Comparison of ENCODE assay signal across 8 mouse cellular contexts in genomic region chr19:46623194-46623667, GRCm38 (mm10). TPM values are rescaled to one million over a fixed set of nuclear protein-coding genes. Genes with fewer than 3 reads are reported as not detected.
DNase-seq lines count a peak whose midpoint lies in the region; ATAC-seq and TF ChIP-seq lines count a peak whose summit lies in the region.

No protein-coding gene starts in this region.

- peak; percentile 59; the same call in 1 of the 2 replicates for ATAC-seq in embryonic facial prominence, embryonic 12.5 days (ENCODE audit: insufficient number of reproducible peaks, insufficient read depth, low FRiP score, low TSS enrichment)
- ATAC-seq in heart, postnatal 0 days (ENCODE audit: insufficient read depth, low read depth), result peak; percentile 65
- ATAC-seq in liver, embryonic 11.5 days (replicated peaks; ENCODE audit: low FRiP score), result peak; percentile 50; the same call in 1 of the 2 replicates
- no peak for ATAC-seq in activated CD4-positive, CD25-positive, alpha-beta regulatory T cell, adult 4 months

- no peak for TF ChIP-seq POLR2A in ES-Bruce4 (IDR thresholded peaks at IDR 0.05; ENCODE audit: insufficient read depth, low read length)

- no peaks in the 10 kb centered on the region for H3K27me3 ChIP-seq in ES-Bruce4 (ENCODE audit: control insufficient read depth, insufficient read depth, low read length, poor library complexity, severe bottlenecking)
- no peaks in the 10 kb centered on the region for H3K27me3 ChIP-seq in embryonic facial prominence, embryonic 12.5 days
- no peaks in the 10 kb centered on the region for H3K27me3 ChIP-seq in heart, postnatal 0 days (ENCODE audit: control insufficient read depth, insufficient read depth, low read length)
- H3K27me3 ChIP-seq in liver, embryonic 11.5 days (replicated peaks; ENCODE audit: control insufficient read depth, insufficient read depth, low read length), result no peaks in the 10 kb centered on the region

- peak overlapping the region; percentile 57 for H3K4me2 ChIP-seq in embryonic facial prominence, embryonic 12.5 days (replicated peaks)
- peak overlapping the region; percentile 78 for H3K4me2 ChIP-seq in heart, postnatal 0 days (ENCODE audit: low read depth, low read length)
- H3K4me2 ChIP-seq in liver, embryonic 11.5 days, result peak overlapping the region; percentile 58

- H3K27ac ChIP-seq in ES-Bruce4 (ENCODE audit: insufficient read depth, low read length), result no peak overlapping the region
- H3K27ac ChIP-seq in embryonic facial prominence, embryonic 12.5 days, result peak overlapping the region; percentile 88
- H3K27ac ChIP-seq in heart, postnatal 0 days (ENCODE audit: low read depth), result peak overlapping the region; percentile 96
- peak overlapping the region; percentile 54 for H3K27ac ChIP-seq in liver, embryonic 11.5 days (ENCODE audit: low read depth, low read length)

- H3K4me1 ChIP-seq in ES-Bruce4 (ENCODE audit: control insufficient read depth, insufficient read depth, low read length), result peaks cover 7% of the 10 kb centered on the region
- peaks cover 71% of the 10 kb centered on the region for H3K4me1 ChIP-seq in embryonic facial prominence, embryonic 12.5 days
- H3K4me1 ChIP-seq in heart, postnatal 0 days (ENCODE audit: control insufficient read depth, insufficient read depth), result peaks cover 82% of the 10 kb centered on the region
- H3K4me1 ChIP-seq in liver, embryonic 11.5 days (replicated peaks; ENCODE audit: control insufficient read depth, insufficient read depth, low read length), result peaks cover 70% of the 10 kb centered on the region

- H3K9me3 ChIP-seq in ES-Bruce4 (replicated peaks; ENCODE audit: control insufficient read depth, insufficient read depth, low read length, poor library complexity, severe bottlenecking), result no peaks in the 10 kb centered on the region
- no peaks in the 10 kb centered on the region for H3K9me3 ChIP-seq in embryonic facial prominence, embryonic 12.5 days
- no peaks in the 10 kb centered on the region for H3K9me3 ChIP-seq in heart, postnatal 0 days (replicated peaks; ENCODE audit: control insufficient read depth, low read length)
- H3K9me3 ChIP-seq in liver, embryonic 11.5 days (ENCODE audit: control insufficient read depth, low read length), result no peaks in the 10 kb centered on the region

- DNase-seq in heart, postnatal 0 days (ENCODE audit: low spot score), result peak; percentile 92
- DNase-seq in liver, embryonic 11.5 days (ENCODE audit: low spot score), result no peak
- DNase-seq in neural tube, embryonic 10.5 days (ENCODE audit: extremely low spot score, low spot score), result peak; percentile 57
- no peak for DNase-seq in ovary, adult 18-20 months (ENCODE audit: low spot score)
- DNase-seq in urinary bladder, postnatal 36 days (ENCODE audit: low spot score in 2 of 2), result no peak

- no peak for TF ChIP-seq CTCF in ES-Bruce4 (IDR thresholded peaks at IDR 0.05; ENCODE audit: low read depth, low read length)
- no peak for TF ChIP-seq CTCF in heart, postnatal 0 days (IDR thresholded peaks at IDR 0.05; ENCODE audit: low read depth)

- no peak for TF ChIP-seq EP300 in ES-Bruce4 (IDR thresholded peaks at IDR 0.05; ENCODE audit: insufficient read depth, low read depth, low read length)
- TF ChIP-seq EP300 in heart, postnatal 0 days (IDR thresholded peaks at IDR 0.05; ENCODE audit: low read depth), result 0 out of 2 replicates have a peak, but pooled peaks have one; percentile 14

- H3K9ac ChIP-seq in ES-Bruce4 (ENCODE audit: low read depth, poor library complexity, severe bottlenecking), result 0 out of 2 replicates have a peak overlapping the region, but pooled peaks have one; percentile 19
- H3K9ac ChIP-seq in embryonic facial prominence, embryonic 12.5 days, result peak overlapping the region; percentile 54
- peak overlapping the region; percentile 72 for H3K9ac ChIP-seq in heart, postnatal 0 days (replicated peaks; ENCODE audit: low read depth, low read length)
- H3K9ac ChIP-seq in liver, embryonic 11.5 days (ENCODE audit: low read depth, low read length), result peak overlapping the region; percentile 38; the same call in 1 of the 2 replicates

- H3K4me3 ChIP-seq in ES-Bruce4 (ENCODE audit: low read depth, low read length), result peak overlapping the region; percentile 33
- peak overlapping the region; percentile 30 for H3K4me3 ChIP-seq in embryonic facial prominence, embryonic 12.5 days
- H3K4me3 ChIP-seq in heart, postnatal 0 days (ENCODE audit: low read depth, low read length), result peak overlapping the region; percentile 51
- peak overlapping the region; percentile 34 for H3K4me3 ChIP-seq in liver, embryonic 11.5 days (ENCODE audit: low read depth, low read length)

- H3K36me3 ChIP-seq in ES-Bruce4 (ENCODE audit: control insufficient read depth, insufficient read depth, low read length, poor library complexity, severe bottlenecking), result no peaks in the 10 kb centered on the region
- peaks cover 16% of the 10 kb centered on the region for H3K36me3 ChIP-seq in embryonic facial prominence, embryonic 12.5 days
- H3K36me3 ChIP-seq in heart, postnatal 0 days (replicated peaks; ENCODE audit: control insufficient read depth, insufficient read depth, low read length), result no peaks in the 10 kb centered on the region
- peaks cover 6% of the 10 kb centered on the region for H3K36me3 ChIP-seq in liver, embryonic 11.5 days (ENCODE audit: control insufficient read depth, insufficient read depth, low read length)

- WGBS in embryonic facial prominence, embryonic 12.5 days, result 5% methylated on average over 14 of the region's 16 CpGs
- 5% methylated on average over 16 of the region's 16 CpGs for WGBS in heart, postnatal 0 days
- 24% methylated on average over 16 of the region's 16 CpGs for WGBS in liver, embryonic 11.5 days

RNA-seq across cellular contexts. Expression of gene Wbp1l, which starts 24.3 kb away (rescaled TPM):
- polyA plus RNA-seq in ES-Bruce4 (2011; ENCODE audit: insufficient read depth, insufficient read length, low read depth, missing spikeins), result 24.5 and 25.5 TPM in 2 replicates
- 52.5 and 54.1 TPM in 2 replicates for polyA plus RNA-seq in embryonic facial prominence, embryonic 12.5 days (2016; fragmentation: Nextera tagmentation; extraction: Ambion mirVana)
- 72.8 and 89.7 TPM in 2 replicates for total RNA-seq in heart, postnatal 0 days (2014; rRNA removed; ENCODE audit: low replicate concordance)
- 34.4 and 36.4 TPM in 2 replicates for polyA plus RNA-seq in heart, postnatal 0 days (2015; fragmentation: Nextera tagmentation; extraction: Ambion mirVana)
- polyA plus RNA-seq in liver, embryonic 11.5 days (2014; fragmentation: Nextera tagmentation; extraction: Ambion mirVana), result 36.6 and 40.7 TPM in 2 replicates
- polyA plus RNA-seq in activated CD4-positive, CD25-positive, alpha-beta regulatory T cell, adult 4 months (2017; shearing (Covaris generic)), result 10 to 100 TPM; 19.7 to 20.0 TPM

RNA-seq across cellular contexts. Expression of gene Cyp17a1, which starts 49.7 kb away (rescaled TPM):
- polyA plus RNA-seq in ES-Bruce4 (2011; ENCODE audit: insufficient read depth, insufficient read length, low read depth, missing spikeins), result not detected in 2 replicates
- 0.26 TPM in 1 of 2 replicates, not detected in the other for polyA plus RNA-seq in embryonic facial prominence, embryonic 12.5 days (2016; fragmentation: Nextera tagmentation; extraction: Ambion mirVana)
- 0.08 and 3.9 TPM in 2 replicates for total RNA-seq in heart, postnatal 0 days (2014; rRNA removed; ENCODE audit: low replicate concordance)
- polyA plus RNA-seq in heart, postnatal 0 days (2015; fragmentation: Nextera tagmentation; extraction: Ambion mirVana), result 0.68 and 0.88 TPM in 2 replicates
- 0.27 and 0.30 TPM in 2 replicates for polyA plus RNA-seq in liver, embryonic 11.5 days (2014; fragmentation: Nextera tagmentation; extraction: Ambion mirVana)
- not detected for polyA plus RNA-seq in activated CD4-positive, CD25-positive, alpha-beta regulatory T cell, adult 4 months (2017; shearing (Covaris generic))

RNA-seq across cellular contexts. Expression of gene Sfxn2, which starts 50.1 kb away (rescaled TPM):
- polyA plus RNA-seq in ES-Bruce4 (2011; ENCODE audit: insufficient read depth, insufficient read length, low read depth, missing spikeins), result 6.0 and 7.3 TPM in 2 replicates
- 23.4 and 23.6 TPM in 2 replicates for polyA plus RNA-seq in embryonic facial prominence, embryonic 12.5 days (2016; fragmentation: Nextera tagmentation; extraction: Ambion mirVana)
- 4.2 and 5.9 TPM in 2 replicates for total RNA-seq in heart, postnatal 0 days (2014; rRNA removed; ENCODE audit: low replicate concordance)
- 4.6 and 5.1 TPM in 2 replicates for polyA plus RNA-seq in heart, postnatal 0 days (2015; fragmentation: Nextera tagmentation; extraction: Ambion mirVana)
- polyA plus RNA-seq in liver, embryonic 11.5 days (2014; fragmentation: Nextera tagmentation; extraction: Ambion mirVana), result 24.7 and 26.2 TPM in 2 replicates
- 1 to 10 TPM; 4.3 to 6.9 TPM for polyA plus RNA-seq in activated CD4-positive, CD25-positive, alpha-beta regulatory T cell, adult 4 months (2017; shearing (Covaris generic))

RNA-seq across cellular contexts. Expression of gene Arl3, which starts 50.2 kb away (rescaled TPM):
- 91.4 and 95.8 TPM in 2 replicates for polyA plus RNA-seq in ES-Bruce4 (2011; ENCODE audit: insufficient read depth, insufficient read length, low read depth, missing spikeins)
- 191 TPM in 2 replicates for polyA plus RNA-seq in embryonic facial prominence, embryonic 12.5 days (2016; fragmentation: Nextera tagmentation; extraction: Ambion mirVana)
- total RNA-seq in heart, postnatal 0 days (2014; rRNA removed; ENCODE audit: low replicate concordance), result 37.2 and 38.2 TPM in 2 replicates
- 79.5 and 80.6 TPM in 2 replicates for polyA plus RNA-seq in heart, postnatal 0 days (2015; fragmentation: Nextera tagmentation; extraction: Ambion mirVana)
- 42.6 and 50.5 TPM in 2 replicates for polyA plus RNA-seq in liver, embryonic 11.5 days (2014; fragmentation: Nextera tagmentation; extraction: Ambion mirVana)
- 10 to 100 TPM; 22.1 to 24.5 TPM for polyA plus RNA-seq in activated CD4-positive, CD25-positive, alpha-beta regulatory T cell, adult 4 months (2017; shearing (Covaris generic))

Comparison
In these comparisons a context has a peak if more than half of its experiments do, and no peak if none do; other contexts are left out.
1. H3K9ac ChIP-seq: peak in every context shown above with its lines; median percentile 72 in heart, postnatal 0 days; 54 in embryonic facial prominence, embryonic 12.5 days; 38 in liver, embryonic 11.5 days; 19 in ES-Bruce4.
2. DNase-seq: peak in heart, postnatal 0 days (single experiment) and neural tube, embryonic 10.5 days (single experiment); none in liver, embryonic 11.5 days (single experiment), ovary, adult 18-20 months (single experiment) and urinary bladder, postnatal 36 days (0 of 2).
3. Peak in every context shown above with its lines, with median percentiles within 50 percentile points of each other: H3K4me3 ChIP-seq and H3K4me2 ChIP-seq.